Mouse (Mus musculus): Measurements from ENCODE around the gene Cluh.

Gene Cluh

DNA sequence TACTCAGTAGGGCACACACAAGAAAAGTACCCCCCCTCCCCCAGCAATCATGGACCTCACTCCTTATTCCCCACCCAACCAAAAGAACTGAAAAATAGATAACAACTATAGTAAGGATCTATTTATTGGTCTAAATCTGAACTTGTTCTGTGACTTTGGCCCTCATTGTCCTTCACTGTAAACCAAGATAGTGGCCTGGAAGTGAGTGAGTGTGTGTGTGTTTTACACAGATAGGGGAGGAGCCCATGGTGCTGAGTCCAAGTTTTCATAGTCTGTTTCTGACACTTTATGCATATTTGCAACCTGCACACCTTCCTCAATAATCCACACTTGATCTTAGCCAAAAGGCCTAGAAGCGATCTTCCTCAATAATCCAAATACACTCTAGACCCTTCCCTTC is 619 bp upstream of the Cluh start:
- no peak for DNase-seq (ENCODE audit: low spot score)

DNA sequence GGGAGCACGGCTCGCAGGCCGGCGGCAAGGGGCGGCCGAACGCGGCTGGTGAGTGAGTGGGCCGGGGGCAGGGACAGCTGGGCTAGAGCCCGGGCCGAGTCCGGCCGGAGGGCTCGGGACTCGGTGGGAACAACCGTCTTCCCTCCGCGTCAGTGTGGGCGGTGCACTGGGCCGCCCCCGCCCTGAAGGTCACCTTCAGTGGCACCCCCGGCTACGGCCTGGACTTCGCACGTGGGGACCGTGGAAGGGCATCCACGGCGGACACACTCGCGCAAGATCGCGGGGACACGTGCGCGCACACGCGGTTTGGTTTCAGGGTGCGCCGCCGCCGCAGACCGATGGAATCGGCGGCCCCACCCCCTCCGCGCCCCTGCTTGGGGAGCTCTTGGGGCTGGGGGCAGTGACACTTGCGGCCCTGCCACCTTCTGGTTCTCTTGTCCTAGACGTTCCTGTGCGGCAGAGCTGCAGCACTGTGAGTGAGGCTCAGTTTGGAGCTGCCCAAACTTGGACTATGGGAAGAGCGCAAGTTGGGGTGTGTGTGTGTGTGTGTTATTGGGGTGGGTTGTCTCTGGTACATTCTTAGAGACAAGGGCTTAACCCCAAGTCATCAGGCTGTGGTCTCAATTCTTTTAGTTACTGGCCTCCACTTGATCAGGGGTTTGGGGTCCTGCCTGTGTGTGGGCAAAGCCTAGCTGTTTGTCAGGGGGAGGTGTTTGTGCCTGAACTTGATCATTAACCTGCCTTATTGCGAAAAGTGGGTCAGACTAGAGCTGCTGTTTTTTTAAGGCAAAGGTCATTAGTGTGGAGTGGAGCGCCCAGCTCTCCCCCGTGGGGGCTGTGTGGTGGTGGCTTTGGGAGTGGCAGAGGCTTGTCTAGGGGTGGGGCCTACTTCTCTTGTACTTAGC is 604 bp downstream of the Cluh start:
- DNase-seq (ENCODE audit: low spot score): no peak

DNA sequence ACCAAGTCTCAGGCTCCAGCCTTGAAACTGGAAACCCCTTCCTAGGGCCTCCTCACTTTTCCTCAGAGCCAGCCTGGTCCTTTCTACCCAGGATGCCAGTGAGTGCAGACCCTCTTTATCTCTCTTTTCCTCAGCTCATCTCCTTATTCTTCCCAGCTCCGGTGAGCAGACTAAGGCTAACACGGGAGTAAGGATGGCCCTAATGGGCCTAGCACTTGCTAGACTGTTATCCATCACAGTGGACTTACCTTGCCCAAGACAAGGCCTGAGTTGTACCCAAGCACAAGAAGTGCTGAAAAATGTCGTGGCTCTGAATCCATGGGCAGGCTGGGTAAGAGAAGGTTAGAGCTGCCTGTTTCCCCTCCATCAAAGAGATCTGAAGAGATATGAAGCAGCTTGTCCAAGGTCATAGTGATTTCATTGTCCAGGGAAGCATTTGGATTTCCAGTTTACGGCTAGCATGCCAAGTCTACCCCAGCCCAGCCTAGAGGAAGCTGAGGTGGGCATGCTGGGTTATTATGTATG is 1.3 kb downstream of the Cluh start:
- DNase-seq (ENCODE audit: low spot score): no peak

DNA sequence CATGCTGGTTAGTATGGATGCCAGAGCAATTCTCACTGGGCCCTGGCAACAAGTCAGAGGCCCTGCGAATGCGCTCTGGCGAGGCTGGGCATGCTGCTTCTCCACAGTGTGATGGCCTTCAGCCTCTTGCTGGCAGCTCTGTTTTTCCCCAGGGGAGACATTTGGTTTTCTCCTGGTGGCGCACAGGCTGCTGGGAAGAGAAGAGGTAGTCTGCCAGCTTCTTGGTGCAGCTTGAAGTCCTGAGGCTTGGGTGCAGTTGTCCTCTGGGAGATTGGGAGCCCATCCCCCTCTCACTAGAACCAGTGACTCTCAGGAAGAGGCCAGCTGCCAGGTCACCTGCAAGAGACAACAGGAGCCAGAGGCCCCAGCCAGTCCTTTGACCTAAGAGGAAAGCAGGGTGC is 3.5 kb downstream of the Cluh start:
- no peak for DNase-seq (ENCODE audit: low spot score)

DNA sequence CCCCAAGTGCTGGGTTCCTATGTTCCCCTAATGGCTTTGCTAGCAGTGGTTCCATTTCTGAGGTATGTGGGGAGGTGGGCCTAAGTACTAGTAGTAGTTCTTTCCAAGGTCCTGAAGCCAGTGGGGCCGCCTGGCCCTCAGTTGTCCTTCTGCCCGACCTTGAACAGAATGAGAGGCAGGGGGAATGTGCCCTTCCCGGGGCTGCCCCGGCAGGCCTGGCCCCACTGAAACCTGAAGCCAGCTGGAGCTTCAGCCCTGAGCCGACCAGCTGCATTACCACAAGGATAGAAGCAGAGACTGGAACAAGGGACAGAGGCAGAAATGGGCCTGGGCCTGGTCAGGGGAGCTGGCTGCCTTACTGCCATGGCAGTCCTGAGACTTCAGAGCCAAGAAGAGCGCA is 4.1 kb downstream of the Cluh start:
- no peak for DNase-seq (ENCODE audit: low spot score)

DNA sequence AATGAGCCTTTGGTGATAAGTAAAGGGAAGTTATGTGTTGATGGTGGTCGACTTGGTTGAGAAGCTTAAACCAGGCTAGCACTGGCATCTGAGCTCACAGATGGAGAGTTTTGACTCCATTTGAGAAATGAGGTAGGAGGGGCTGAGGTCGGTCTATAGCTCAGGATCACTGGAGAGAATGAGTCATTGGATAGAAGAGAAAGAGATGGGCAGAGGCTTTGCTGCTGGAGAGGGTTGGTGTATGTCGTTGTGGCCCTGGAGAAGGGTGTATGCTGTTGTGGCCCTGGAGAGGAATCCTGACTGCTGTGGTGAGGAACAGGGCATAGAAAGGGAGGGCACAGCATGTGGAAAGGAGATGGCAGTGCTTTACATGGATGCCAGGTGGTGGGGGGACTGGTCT is 6.6 kb downstream of the Cluh start:
- no peak for DNase-seq (ENCODE audit: low spot score)

DNA sequence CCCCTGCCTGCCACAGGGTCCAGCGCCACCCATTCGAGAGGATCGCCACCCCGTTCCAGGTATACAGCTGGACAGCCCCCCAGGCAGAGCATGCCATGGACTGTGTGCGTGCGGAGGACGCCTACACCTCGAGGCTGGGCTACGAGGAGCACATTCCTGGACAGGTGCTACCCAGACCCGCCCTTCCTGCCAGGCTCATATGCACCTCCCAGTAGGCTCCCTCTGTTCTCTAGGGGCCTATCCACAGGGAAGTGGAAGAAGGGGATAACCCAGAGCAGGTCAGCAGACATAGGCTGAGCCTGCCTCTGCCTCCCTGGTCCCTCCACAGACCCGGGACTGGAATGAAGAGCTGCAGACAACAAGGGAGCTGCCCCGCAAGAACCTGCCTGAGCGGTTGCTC is 11.0 kb downstream of the Cluh start:
- DNase-seq (ENCODE audit: low spot score): no peak

DNA sequence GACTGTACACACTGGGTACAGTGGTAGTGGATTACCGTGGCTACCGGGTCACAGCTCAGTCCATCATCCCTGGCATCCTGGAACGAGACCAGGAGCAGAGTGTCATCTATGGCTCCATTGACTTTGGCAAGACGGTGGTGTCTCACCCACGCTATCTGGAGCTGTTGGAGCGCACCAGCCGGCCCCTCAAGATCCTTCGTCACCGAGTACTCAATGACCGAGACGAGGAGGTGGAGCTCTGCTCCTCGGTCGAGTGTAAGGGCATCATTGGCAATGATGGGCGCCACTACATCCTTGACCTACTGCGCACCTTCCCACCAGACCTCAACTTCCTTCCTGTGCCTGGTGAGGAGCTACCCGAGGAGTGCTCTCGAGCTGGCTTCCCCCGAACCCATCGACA is 12.3 kb downstream of the Cluh start:
- DNase-seq (ENCODE audit: low spot score): no peak

DNA sequence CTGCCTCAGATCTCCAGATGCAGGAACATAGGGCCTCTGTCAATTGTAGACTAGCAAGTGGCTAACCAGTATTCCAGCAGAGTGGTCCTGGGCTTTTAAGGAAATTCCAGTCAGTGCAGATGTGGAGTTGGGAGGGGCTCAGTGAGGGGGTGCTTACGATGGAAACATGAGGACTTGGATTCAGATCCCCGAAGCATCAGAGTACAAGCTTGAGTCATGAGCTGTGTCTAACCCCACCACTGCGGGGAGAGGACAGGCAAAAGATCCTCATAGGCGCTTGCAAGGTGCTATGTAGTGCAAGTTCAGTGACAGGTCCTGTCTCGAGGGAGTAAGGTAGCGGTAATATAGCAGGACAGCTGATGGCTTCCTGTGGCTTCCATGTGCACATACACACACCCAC is 12.9 kb downstream of the Cluh start:
- DNase-seq (ENCODE audit: low spot score): no peak

DNA sequence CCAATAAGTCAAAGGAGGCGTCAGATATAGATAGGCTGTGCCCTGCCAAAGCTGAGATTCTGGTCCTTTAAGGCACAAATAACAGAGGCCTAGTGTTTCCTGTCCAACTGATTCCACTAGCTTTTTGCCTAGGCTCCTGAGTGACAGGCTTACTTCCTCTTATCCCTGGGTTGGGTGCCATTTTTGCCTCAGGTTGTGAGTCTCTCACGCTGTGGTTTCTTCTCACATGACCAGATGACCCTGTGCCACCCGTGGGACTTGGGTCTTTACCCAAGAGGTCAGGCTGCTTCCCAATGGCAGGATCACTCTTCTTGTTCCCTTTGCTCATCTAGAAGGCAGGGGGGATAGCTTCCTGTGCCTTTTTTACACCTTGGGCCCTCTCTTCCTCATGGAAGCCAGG is 15.0 kb downstream of the Cluh start:
- DNase-seq (ENCODE audit: low spot score): no peak

DNA sequence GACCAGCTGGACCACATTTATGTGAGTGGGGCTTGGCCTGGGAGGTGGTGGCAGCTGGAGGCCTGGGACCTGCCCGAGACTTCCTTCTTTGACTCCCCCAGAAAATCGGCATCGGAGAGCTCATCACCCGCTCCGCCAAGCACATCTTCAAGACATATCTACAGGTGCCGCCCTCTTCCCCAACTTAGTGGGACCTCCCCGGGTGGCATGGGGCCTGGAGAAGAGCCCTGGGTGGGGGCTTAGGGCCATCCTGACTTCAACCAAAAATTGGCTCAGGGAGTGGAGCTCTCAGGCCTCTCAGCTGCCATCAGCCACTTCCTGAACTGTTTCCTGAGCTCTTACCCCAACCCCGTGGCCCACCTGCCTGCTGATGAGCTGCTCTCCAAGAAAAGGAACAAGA is 15.6 kb downstream of the Cluh start:
- DNase-seq (ENCODE audit: low spot score): no peak

DNA sequence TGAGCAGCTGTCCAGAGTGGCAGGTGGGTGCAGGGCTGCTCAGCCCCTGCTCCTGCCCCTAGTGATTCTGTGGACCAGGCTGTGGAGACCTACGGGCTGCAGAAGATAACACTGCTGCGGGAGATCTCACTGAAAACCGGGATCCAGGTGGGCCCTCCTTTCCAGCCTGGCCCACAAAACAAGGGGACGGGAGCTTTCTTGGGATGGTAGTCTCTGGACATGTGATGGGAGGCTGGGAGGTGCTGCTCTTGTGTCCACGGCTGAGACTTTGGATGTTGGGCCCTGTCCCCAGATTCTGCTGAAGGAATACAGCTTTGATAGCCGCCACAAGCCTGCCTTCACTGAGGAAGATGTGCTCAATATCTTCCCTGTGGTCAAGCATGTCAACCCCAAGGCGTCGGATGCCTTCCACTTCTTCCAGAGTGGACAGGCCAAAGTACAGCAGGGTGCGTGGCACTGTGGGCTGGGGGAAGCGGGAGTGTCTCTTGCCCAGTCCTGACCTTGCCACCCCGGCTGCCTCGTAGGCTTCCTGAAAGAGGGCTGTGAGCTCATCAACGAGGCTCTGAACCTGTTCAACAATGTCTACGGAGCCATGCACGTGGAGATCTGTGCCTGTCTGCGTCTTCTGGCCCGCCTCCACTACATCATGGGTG is 16.5 kb downstream of the Cluh start:
- DNase-seq (ENCODE audit: low spot score): no peak

DNA sequence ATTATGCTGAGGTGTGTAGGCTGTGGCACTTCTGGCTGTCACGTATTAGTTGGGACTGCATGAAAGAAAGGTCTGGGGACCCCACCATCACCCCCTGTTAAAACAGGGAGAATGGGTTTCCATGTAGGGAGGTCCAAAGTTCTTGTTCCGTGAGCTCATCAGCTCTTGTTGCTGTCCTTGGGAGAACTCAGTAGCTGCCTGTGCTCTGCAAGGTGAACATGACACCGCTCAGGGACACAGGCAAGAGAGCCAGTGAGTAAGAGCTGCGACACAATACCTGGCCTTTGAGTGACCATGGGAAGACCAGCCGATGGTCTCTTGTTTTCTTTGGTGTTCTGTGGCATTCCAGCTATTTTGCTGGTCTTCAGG is 17.0 kb downstream of the Cluh start:
- DNase-seq (ENCODE audit: low spot score): no peak

DNA sequence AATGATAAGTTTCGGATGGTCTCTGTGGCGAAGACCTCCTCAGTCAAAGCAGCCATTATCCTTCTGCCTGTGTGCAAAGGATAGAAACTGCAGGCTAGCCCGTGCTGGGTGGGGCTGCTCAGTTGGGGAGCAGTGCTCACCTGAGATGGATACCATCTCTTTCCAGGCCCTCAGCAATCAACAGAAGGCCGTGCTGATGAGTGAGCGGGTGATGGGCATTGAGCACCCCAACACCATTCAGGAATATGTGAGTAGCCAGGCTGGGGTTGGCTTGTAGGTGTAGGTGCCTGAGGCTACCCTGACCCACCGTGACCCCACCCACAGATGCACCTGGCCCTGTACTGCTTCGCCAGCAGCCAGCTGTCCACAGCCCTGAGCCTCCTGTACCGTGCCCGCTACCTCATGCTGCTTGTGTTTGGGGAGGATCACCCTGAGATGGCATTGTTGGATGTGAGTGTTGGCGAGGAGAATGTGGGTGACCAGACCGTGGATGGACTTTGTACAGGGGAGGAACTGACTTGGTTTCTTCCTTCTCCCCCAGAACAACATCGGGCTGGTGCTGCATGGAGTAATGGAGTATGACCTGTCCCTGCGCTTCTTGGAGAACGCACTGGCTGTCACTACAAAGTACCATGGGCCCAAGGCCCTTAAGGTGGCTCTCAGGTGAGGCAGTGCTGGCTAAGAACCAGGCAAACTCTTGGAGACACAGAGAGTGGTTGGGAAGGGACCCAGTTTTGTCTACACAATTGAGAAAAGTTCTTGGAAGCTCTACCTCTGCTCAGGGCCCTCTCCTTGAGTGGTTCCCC is 17.7 kb downstream of the Cluh start:
- no peak for DNase-seq (ENCODE audit: low spot score)

DNA sequence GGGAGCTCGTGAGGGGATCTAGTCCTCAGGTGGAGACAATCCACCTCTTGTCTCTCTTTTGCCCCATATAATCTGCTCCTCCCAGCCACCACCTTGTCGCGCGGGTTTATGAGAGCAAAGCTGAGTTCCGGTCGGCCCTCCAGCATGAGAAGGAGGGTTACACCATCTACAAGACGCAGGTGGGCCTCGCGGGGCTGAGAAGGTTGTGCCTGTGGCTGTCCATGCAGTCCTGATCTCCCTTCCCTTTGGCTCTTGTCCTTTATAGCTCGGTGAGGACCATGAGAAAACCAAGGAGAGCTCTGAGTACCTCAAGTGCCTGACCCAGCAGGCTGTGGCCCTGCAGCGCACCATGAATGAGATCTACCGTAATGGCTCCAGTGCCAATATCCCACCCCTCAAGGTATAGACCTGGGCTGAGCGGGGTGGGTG is 18.3 kb downstream of the Cluh start:
- no peak for DNase-seq (ENCODE audit: low spot score)

DNA sequence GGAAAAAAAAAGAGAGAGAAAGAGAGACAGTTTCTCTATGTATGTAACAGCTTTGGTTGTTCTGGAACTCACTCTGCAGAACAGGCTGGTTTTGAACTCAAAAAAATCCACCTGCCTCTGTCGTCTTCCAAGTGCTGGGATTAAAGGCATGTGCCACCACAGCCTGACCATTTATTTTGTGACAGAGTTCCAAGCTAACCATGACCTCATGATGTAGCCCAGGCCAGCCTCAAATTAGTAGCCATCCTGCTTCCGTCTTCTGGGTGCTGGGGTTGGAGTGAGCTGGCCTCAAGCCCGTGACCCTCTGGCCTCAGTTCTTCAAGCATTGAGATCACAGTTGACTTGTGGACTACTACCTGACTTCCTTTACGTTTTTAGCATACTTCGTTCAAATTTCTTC is 19.2 kb downstream of the Cluh start:
- DNase-seq (ENCODE audit: low spot score): no peak

DNA sequence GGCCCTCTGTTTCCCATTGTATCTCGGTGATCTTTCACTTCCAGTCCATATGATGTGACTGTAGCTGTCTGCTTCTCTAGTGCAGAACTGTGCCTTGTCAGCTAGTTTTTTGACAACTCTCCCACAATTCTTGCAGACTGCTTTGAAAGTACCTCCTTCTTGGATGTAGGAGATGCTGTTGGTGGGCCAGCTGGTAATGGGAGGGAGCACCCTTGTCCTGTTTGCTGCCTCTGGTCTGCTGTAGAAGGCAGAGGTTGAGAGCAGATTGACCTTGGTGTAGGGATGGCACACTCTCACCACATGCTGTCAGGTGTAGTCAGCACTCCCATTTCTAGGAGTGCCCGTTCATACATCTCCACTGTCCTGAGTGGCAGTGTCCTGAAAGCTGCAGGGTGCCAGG is 19.7 kb downstream of the Cluh start:
- no peak for DNase-seq (ENCODE audit: low spot score)

DNA sequence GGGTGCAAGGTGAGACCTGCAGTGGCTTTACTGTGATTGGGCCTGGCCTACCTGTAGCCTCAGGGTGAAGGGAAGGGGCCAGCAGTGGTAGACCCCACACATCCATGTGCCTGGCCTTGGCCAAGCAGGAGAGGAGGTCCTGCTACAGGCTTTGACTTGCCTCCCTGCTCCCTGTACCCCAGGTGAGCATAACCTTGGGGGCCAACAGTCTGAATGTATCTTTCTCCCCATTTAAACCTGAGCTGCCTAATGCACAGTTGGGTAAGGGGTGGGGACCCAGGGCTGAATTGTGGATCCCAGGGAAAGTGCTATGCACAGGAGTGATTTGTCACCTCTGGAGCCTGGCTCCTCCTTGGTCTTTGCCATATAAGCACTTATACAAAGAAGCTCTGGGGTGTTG is 20.9 kb downstream of the Cluh start:
- no peak for DNase-seq (ENCODE audit: low spot score)

DNA sequence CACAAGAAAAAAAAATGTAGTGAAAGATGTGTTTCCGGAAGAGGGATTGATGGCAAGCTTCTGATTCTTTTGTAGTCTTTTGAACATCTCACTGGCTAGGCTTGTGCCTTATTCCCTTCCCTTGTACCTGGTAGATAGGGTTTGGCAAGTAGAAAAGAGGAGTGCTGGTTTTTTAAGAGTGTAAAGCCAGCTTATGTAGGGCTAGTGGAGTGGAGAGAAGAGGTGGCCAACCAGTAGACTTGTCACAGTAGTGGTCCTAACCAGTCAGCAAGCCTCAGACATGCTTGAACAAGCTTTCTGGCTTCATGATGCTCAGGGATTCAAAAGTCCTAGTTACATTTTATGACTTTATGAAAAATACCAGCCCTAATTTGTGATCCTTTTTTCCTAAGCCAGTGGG is 21.7 kb downstream of the Cluh start:
- DNase-seq (ENCODE audit: low spot score): no peak

DNA sequence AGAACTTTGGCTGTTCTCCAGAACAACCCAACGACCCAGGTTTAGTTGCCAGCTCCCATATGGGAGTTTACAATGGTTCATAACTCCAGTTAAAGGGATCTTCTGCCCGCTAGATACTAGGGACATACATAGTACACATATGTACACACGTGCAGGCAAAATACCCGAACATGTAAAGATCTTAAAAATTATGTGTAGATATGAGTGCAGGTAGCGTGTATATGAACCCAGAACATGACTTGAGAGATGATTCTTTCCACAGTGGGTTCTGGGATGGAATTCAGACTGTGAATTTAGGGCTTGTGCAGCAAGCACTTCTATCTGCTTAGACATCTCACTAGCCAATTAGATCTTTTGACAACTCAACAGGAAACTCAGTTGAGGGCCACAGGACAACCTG is 22.5 kb downstream of the Cluh start:
- no peak for DNase-seq (ENCODE audit: low spot score)

DNA sequence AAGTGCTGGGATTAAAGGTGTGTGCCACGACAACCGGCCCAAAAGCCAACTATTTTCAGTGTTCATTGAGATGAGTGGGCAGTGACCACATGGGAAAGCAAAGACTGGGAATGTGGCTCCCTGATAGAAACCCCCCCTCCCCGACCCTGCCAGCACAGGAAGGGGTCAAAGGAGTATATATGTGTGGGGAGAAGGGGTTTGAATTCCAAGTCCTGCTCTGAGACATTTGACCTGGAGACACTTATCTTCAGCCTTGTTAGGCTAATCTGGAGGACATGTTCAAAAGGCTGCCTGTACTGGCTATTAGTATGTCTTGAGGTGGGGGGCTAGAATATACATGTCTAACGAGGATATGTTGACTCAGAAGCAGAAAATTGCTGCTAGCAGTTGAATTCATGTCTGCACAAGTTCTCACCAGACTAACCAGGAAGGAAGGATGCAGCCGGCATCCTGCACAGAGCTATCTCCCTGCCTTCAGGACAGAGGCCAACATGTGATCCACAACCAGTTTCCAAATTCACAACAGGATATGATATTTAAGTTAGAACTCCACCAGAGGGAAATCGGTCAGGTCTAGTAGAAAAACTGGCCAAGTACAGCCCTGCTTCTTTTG is 23.7 kb downstream of the Cluh start:
- no peak for DNase-seq (ENCODE audit: low spot score)

DNA sequence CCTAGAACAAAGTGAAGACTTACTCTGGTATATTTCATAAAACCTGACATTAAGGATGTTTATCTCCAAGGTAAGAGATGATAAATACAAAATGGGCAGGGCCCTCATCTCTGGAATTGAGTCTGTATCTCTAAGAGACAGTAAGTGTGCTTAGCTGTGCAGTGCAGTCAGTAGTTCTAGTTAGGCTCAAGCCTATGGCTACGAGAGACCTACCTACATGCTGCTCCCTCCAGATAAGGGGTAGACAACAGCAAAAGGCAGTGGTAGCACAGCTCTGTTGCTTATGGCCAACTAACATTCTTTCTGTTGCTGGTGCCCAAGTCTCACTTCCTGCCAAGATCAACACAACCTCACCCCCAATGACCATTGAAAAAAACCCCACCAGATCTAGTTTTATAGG is 24.3 kb downstream of the Cluh start:
- no peak for DNase-seq (ENCODE audit: low spot score)

Data from left cerebral cortex, adult 11 months (tissue).